8 mouse cellular contexts compared by ENCODE assay signal in the genomic region with DNA sequence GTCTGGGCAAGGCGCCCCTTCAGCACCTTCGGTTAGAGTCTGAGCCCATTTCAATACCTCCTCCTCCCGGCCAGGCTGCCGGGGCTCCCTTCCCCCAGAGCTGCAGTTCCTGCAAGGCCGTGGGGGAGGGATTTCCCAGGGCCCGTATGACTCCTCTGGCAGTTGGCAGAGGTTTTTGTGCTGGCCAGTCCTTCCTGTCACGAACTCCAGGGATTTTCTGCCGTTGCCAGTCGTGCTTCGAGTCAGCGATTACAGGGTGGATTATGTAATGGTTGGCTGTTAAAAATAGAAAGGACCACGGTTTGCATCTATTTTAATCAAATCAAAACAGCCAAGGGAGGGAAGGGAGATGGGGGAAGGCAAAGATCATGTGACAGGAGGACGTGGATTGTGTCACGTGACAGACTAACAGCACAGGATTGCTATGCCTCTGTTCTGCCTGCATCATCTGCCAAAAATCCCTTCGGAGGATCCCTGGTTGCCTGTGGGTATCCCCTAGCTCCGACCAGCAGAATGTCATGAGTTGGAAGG. TPM values are rescaled to one million over a fixed set of nuclear protein-coding genes. Genes with fewer than 3 reads are reported as not detected.
DNase-seq lines count a peak whose midpoint lies in the region; ATAC-seq lines count a peak whose summit lies in the region.

No protein-coding gene starts in this region.

- peak overlapping the region; percentile 32 for H3K4me3 ChIP-seq in intestine, embryonic 14.5 days (ENCODE audit: low read depth, low read length)
- peak overlapping the region; percentile 89 for H3K4me3 ChIP-seq in megakaryocyte, embryonic 14.5 days (replicated peaks)

- H3K4me2 ChIP-seq in intestine, embryonic 14.5 days (ENCODE audit: low read length), result peak overlapping the region; percentile 63

- peak overlapping the region; percentile 53 for H3K9ac ChIP-seq in intestine, embryonic 14.5 days (ENCODE audit: low read length)

- no peaks in the 10 kb centered on the region for H3K36me3 ChIP-seq in intestine, embryonic 14.5 days (ENCODE audit: control insufficient read depth, insufficient read depth, low read length)
- peaks cover 8% of the 10 kb centered on the region for H3K36me3 ChIP-seq in megakaryocyte, embryonic 14.5 days (replicated peaks; ENCODE audit: low read length)

- peak; percentile 85 for ATAC-seq in intestine, embryonic 14.5 days (replicated peaks; ENCODE audit: low FRiP score, low TSS enrichment, low read depth)

- no peaks in the 10 kb centered on the region for H3K27me3 ChIP-seq in intestine, embryonic 14.5 days (replicated peaks; ENCODE audit: control insufficient read depth, insufficient read depth, low read length)
- H3K27me3 ChIP-seq in megakaryocyte, embryonic 14.5 days (replicated peaks), result peaks cover 5% of the 10 kb centered on the region

- H3K27ac ChIP-seq in intestine, embryonic 14.5 days (ENCODE audit: low read depth), result peak overlapping the region; percentile 93

- DNase-seq in adrenal gland, adult 8-10 months, result peak; percentile 94
- DNase-seq in embryo, embryonic 9.5 days (ENCODE audit: extremely low spot score), result peak; percentile 60
- DNase-seq in gastrocnemius, postnatal 36 days, result peak; percentile 78 to 84
- peak; percentile 85 for DNase-seq in intestine, embryonic 14.5 days (ENCODE audit: low spot score)
- DNase-seq in left cerebral cortex, postnatal 10 days (ENCODE audit: extremely low spot score in 1 of 2, low spot score in 2 of 2), result peak; percentile 90 to 93
- peak; percentile 91 for DNase-seq in right cerebral cortex, adult 18-20 months
- DNase-seq in yolk sac, embryonic 10.5 days (ENCODE audit: low spot score), result peak; percentile 82

- H3K4me1 ChIP-seq in intestine, embryonic 14.5 days (replicated peaks; ENCODE audit: control insufficient read depth, insufficient read depth, low read length), result peaks cover 23% of the 10 kb centered on the region
- H3K4me1 ChIP-seq in megakaryocyte, embryonic 14.5 days, result peaks cover 67% of the 10 kb centered on the region

- no peaks in the 10 kb centered on the region for H3K9me3 ChIP-seq in intestine, embryonic 14.5 days (ENCODE audit: control insufficient read depth, low read length)
- H3K9me3 ChIP-seq in megakaryocyte, embryonic 14.5 days, result peaks cover 8% of the 10 kb centered on the region

- WGBS in intestine, embryonic 14.5 days, result 11% methylated on average over 16 of the region's 16 CpGs

- intact Hi-C loops in gastrocnemius, postnatal 36 days (cut with DNase I), result no loop called here
- intact Hi-C loops in left cerebral cortex, postnatal 10 days (cut with DNase I), result no loop called here

RNA-seq across cellular contexts. Expression of gene Asprv1, which starts 42.8 kb away (rescaled TPM):
- under 1 TPM in 3 of 4 experiments, not detected in 1; 0.15 to 0.86 (median 0.83) TPM for total RNA-seq in adrenal gland, adult 8-10 months (2022)
- not detected for total RNA-seq in gastrocnemius, postnatal 36 days (2021)
- 0.26 and 0.69 TPM in 2 replicates for polyA plus RNA-seq in intestine, embryonic 14.5 days (2014; fragmentation: Nextera tagmentation; extraction: Ambion mirVana)
- total RNA-seq in left cerebral cortex, postnatal 10 days (2021), result 1 to 10 TPM; 1.3 to 1.7 TPM
- polyA plus RNA-seq in megakaryocyte, embryonic 14.5 days (2012; ENCODE audit: insufficient read depth, low replicate concordance), result 0.64 TPM in 1 of 2 replicates, not detected in the other

RNA-seq across cellular contexts. Expression of gene Pcbp1, which starts 59.0 kb away (rescaled TPM):
- 100 to 1,000 TPM; 286 to 319 (median 308) TPM for total RNA-seq in adrenal gland, adult 8-10 months (2022)
- 100 to 1,000 TPM; 102 to 112 TPM for total RNA-seq in gastrocnemius, postnatal 36 days (2021)
- 261 and 405 TPM in 2 replicates for polyA plus RNA-seq in intestine, embryonic 14.5 days (2014; fragmentation: Nextera tagmentation; extraction: Ambion mirVana)
- total RNA-seq in left cerebral cortex, postnatal 10 days (2021), result 100 to 1,000 TPM; 175 to 177 TPM
- 984 and 2,235 TPM in 2 replicates for polyA plus RNA-seq in megakaryocyte, embryonic 14.5 days (2012; ENCODE audit: insufficient read depth, low replicate concordance)

Comparison
In these comparisons a context has a peak if more than half of its experiments do, and no peak if none do; other contexts are left out.
1. Peak in every context shown above with its lines: DNase-seq, ATAC-seq, H3K4me3 ChIP-seq and H3K27ac ChIP-seq.